Mouse (Mus musculus): ENCODE data around the gene Pfkfb4.

Gene Pfkfb4

GRCm38 (mm10) chr9:108998287-108999166, 6.9 kb downstream of the Pfkfb4 start:
- no peak for DNase-seq

DNA sequence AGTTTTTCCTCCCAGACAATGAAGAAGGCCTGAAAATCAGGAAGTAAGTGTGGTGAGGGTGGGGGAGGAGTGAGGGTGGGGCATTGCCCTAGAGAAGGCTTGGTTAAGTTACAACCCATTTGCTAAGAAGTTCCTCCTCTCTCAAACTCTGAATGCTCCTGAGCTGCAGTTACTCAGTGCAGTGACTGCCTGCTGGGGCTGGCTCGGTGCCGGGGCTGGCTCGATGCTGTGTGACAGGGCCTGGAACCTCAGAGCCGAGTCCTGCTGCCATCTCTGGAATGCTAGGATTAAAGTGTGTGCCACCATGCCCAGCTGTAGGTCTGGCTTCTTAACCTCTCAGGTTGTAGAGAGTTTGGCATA, 7.6 kb downstream of the Pfkfb4 start:
- DNase-seq, result no peak

GRCm38 (mm10) chr9:109000726-109001125, 9.1 kb downstream of the Pfkfb4 start:
- DNase-seq, result peak; percentile 72

- DNase-seq, result peak; percentile 64
Observed at GRCm38 (mm10) chr9:109003201-109003600, 11.6 kb downstream of the Pfkfb4 start.

DNA sequence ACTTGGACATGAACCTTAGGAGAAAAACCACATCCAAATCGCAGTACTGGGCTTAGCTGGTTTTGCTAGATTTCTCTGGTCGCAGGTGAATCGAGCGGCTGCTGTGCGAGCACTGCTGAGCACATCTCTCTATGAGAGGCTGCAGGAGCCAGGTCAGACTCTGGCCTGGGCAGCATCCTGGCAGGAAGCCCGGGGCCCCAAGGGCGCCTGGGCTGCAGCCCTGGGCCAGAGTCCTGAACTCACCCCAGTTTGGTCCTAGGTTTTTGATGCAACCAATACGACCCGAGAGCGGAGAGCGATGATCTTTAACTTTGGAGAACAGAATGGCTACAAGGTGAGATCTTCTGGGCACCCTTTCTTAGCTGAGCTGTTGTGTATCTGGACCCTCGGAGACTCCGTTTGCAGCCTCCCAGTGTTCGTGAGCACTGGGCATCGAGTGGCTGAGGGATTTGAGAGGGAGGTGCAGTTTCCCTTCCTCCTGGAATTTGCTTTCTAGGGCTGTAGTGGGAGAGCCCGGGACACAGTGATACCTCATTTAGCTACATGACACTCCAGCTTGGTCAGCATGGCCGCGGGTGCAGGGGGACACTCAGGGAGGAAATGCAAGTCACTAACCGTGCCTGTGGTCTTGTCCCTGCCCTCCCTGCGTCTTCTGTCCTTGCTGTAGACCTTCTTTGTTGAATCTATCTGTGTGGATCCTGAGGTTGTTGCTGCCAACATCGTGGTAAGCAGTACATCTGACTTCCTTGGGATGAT, 15.6 kb downstream of the Pfkfb4 start:
- DNase-seq, result no peak

DNA sequence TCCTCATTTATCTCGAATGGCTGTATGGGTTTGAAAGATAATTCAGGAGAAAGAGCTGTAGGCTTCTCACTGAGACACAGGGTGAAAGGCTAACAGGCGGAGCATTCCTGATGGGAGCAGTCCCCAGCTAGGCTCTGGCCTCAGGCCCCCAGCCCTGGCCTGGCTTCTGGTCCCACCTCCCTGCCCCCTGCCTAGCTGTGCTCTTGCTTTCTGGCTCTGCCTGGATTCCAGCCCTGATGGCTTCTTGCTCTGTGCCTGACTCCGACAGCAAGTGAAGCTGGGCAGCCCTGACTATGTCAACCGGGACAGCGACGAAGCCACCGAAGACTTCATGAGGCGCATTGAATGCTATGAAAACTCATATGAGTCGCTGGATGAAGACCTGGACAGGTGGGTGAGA, 16.5 kb downstream of the Pfkfb4 start:
- no peak for DNase-seq

- DNase-seq, result no peak
Observed at GRCm38 (mm10) chr9:109008994-109009635, 17.5 kb downstream of the Pfkfb4 start.

GRCm38 (mm10) chr9:109009636-109010315, 18.2 kb downstream of the Pfkfb4 start:
- no peak for DNase-seq

DNA sequence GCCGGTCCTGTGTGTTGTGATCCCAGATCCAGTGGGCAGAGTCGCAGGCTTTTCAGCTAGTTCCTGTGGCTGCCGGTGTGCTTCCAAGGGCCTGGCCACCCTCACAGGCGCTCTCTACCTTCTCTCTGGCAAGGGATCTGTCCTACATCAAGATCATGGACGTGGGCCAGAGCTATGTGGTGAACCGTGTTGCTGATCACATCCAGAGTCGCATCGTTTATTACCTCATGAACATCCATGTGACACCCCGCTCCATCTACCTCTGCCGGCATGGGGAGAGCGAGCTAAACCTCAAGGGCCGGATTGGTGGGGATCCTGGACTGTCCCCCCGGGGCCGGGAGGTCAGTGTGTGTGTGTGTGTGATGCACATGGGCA, 18.7 kb downstream of the Pfkfb4 start:
- DNase-seq, result no peak

- DNase-seq, result no peak
Observed at GRCm38 (mm10) chr9:109015397-109015796, 23.8 kb downstream of the Pfkfb4 start.

DNA sequence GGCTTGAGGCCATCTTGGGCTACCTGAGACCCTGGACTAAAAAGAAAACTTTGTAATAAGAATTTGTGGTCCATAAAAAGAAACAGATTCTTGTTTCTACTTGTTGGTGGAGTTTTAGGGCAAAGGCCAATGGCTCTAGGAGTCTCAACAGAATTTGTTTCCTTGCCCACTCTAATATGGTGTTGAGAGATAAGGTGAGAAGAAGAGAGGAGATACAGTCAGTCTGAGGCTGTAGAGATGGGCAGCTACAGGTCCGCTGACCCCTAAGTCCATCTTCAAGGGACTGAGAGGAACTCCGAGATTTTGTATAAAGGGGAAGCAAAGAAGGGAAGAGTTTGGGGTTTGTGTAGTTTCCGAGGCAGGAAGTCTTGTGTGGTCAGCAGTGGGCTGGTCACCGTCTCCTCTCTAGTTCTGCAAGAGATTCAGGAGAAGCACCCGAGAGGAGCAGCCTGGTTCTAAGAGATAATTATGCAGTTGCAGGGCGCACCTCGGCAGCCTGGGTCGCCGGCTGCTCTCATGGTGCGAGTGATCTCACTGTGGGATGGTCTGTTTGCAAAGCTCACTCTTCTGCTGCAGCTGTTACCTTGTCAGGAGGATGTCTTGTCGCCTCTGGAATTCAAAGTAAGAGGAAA, 25.5 kb downstream of the Pfkfb4 start:
- no peak for DNase-seq

DNA sequence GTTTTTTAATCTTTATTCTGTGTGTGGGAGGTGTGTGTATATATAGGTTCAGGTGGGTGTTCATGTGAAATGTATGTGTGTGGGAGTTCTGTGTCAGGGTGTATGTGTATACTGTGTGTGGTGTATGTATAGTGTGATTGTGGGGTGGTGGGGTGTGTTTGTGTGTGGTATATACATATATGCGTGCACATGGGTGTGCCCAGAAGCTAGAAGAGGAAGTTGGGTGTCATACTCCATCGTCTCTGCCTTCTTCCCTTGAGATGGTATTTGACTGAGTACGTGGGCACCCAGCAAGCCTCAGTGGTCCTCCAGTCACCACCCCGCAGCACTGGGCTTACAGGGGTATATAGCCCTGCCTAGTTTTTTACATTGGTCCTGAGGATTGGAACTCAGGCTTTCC, 29.9 kb downstream of the Pfkfb4 start:
- no peak for DNase-seq

- no peak for DNase-seq
Observed at GRCm38 (mm10) chr9:109022866-109023685, 31.5 kb downstream of the Pfkfb4 start.

- DNase-seq, result no peak
Observed at GRCm38 (mm10) chr9:109027521-109027920, 35.9 kb downstream of the Pfkfb4 start.

- DNase-seq, result no peak
Observed at GRCm38 (mm10) chr9:109028421-109028820, 36.8 kb downstream of the Pfkfb4 start.

GRCm38 (mm10) chr9:109028919-109029318, 37.3 kb downstream of the Pfkfb4 start:
- DNase-seq, result no peak

- DNase-seq, result no peak
Observed at GRCm38 (mm10) chr9:109030312-109030711, 38.7 kb downstream of the Pfkfb4 start.

DNA sequence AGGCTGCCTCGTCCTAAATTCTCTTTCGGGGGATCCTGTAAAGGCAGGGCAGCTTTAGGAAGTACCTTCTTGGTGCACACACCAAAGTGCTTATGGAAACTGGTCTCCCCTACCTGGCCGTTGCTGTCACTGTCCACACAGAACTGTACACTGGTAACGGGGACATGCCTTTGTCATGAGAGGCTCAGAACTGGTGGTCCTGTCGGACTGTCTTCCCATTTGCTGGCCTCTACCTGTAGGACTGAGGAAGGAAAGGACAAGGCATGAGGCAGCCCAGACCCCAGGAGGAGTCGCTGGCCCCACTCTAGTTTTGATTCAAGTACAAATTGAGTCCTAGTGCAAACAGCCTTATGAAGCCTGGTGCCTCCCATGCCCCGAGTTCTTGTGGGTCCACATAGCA, 39.4 kb downstream of the Pfkfb4 start:
- no peak for DNase-seq

- no peak for DNase-seq
Observed at GRCm38 (mm10) chr9:109031686-109032085, 40.1 kb downstream of the Pfkfb4 start.

DNA sequence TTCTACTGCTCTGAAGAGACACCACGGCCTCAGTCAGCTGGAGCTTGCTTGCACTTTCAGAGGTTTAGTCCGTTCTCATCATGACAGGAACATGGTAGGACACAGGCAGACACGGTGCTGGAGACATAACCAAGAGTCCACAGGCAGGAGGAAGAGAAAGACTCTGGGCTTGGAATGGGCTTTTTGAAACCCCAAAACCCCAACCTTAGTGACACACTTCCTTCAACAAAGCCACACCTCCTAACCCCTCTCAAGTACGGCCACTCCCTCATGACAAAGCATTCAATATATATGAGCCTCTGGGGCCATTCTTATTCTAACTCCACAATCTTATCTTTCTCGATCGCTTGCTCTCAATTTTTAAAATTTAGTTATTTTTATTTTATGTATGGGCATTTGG, 40.9 kb downstream of the Pfkfb4 start:
- no peak for DNase-seq

DNA sequence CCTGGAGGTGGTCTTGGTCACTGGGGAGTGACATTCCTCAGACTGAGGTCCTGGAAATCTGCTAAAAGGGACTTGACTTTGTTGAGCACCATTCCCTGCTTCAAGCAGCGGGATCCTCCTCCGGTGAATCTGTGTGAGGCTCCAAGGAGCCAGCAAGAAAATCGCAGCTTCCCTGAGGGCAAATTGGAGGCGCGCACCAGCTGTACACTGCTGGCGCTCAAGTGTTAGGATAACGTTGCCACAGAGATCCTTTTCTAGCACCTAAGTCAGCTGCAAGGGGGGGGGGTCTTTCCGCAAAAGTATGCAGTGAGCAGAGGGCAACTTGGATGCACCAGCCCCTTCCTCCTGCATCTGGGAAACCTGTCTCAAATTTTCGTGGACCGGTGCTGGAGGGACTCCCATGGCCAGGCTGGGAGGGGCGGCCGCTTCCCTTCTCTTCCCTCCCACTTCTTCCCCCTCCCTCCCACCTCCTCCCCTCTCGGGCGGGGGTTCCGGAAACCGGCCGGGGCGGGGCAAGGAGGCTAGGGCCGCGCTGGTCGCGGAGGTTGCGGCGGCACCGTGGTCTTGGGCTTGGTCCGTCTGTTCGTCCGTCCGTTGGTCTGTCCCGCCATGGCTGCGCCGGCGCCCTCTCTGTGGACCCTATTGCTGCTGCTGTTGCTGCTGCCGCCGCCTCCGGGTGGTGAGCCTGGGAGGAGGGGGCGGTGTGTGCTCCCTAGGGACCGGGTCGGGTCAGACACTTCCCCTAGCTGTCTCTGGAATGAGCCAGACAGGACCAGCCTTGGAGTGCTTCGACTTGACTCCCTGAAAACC, 46.7 kb downstream of the Pfkfb4 start, which contains the start of gene Shisa5:
Shisa5 (plus strand) TSS at position 480 of the 810 bp plus-strand sequence.
- peak; percentile 87 for DNase-seq

All from lung, postnatal 14 days (tissue).